Mouse (Mus musculus) olfactory bulb, adult 2 months (tissue): ENCODE data around the gene Apol7e. TPM values are rescaled to one million over a fixed set of nuclear protein-coding genes. Genes with fewer than 3 reads are reported as not detected.
"Not testable (repeated sequence)": the region's sequence is repeated elsewhere in the genome, so short reads cannot be mapped to it uniquely, and the experiment has no call there.

Experiments
- H3K27ac ChIP-seq: fragments of 200-500 bp; 2 replicates; pipeline ENCODE4 v1.5.1; 2012; ENCODE audit warnings: low read depth, low read length; ENCODE audit not compliant: insufficient read depth
- H3K4me1 ChIP-seq: fragments of 200-500 bp; 2 replicates; pipeline ENCODE4 v1.6.1; 2012; ENCODE audit warnings: low read length; ENCODE audit not compliant: control insufficient read depth, insufficient read depth
- H3K4me3 ChIP-seq: fragments of 200-500 bp; 2 replicates; pipeline ENCODE4 v1.5.1; 2012; ENCODE audit warnings: mild to moderate bottlenecking, low read depth, low read length, moderate library complexity; ENCODE audit not compliant: insufficient read depth
- CTCF ChIP-seq: fragments of 200-500 bp; IDR thresholded peaks from 2 replicates; pipeline ENCODE4 v1.5.1; 2012; ENCODE audit warnings: low read depth, mild to moderate bottlenecking, low read length, moderate library complexity; ENCODE audit not compliant: insufficient read depth
- POLR2A ChIP-seq: fragments of 200-500 bp; IDR thresholded peaks from 2 replicates; pipeline ENCODE4 v1.6.1; 2012; ENCODE audit warnings: mild to moderate bottlenecking, low read depth, low read length, moderate library complexity; ENCODE audit not compliant: insufficient read depth
- WGBS: fragments of 180-500 bp; shearing (Covaris S2); methylation state at CpG from one replicate; pipeline ENCODE4 v1.1.7; 2018; 5-methylcytosine and 5-hydroxymethylcytosine counted together
- polyA plus RNA-seq: library from polyadenylated mRNA; stranded (reverse); fragments of >200 nt; gene quantifications from 2 replicates; pipeline ENCODE4 v1.2.4, GENCODE M21; 2012; ENCODE audit warnings: low replicate concordance; ENCODE audit not compliant: missing spikeins, insufficient read depth, insufficient read length

The Apol7e gene
- polyA plus RNA-seq, 1 experiment: not detected

DNA sequence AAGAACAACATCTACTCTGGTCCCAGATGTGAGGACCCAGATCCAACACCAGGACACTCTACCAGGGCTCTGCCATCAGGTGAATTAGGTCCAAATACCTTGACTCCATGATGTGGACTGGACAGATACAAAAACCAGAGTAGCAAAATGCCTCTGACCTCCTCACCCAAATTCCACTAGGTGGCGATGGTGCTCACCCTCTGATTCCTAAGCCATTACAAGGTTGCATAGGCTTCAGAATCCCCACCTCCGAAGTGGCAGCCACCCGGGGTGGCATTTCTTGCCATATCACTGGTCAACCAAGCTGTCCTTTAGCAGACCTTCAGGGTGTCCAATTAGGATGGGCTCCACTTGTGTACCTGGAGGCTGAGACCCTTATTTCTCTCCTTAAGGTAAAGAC, 28.5 kb downstream of the Apol7e start:
- not testable (repeated sequence) for H3K4me1 ChIP-seq, H3K4me3 ChIP-seq, H3K27ac ChIP-seq
- 5% methylated on average over 3 of the region's 3 CpGs for WGBS

DNA sequence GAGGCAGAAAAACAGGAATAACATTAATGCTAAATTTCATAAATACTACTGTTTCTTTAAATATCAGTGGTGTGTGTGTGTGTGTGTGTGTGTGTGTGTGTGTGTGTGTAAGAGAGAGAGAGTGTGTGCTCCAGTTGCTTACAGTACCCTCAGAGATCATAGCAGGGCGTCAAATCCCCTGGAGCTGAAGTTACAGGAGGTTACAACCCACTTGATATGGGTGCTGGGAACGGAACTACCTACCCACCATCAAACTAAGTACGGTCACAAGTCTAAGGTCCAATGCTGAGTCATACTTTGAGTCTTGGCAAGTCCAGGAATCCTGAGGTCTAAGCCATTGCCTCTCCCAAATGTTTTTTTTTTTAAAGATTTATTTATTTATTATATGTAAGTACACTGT, 29.1 kb downstream of the Apol7e start:
- not testable (repeated sequence) for H3K4me1 ChIP-seq, H3K27ac ChIP-seq, H3K4me3 ChIP-seq
- 85% methylated on average over 3 of the region's 3 CpGs for WGBS

DNA sequence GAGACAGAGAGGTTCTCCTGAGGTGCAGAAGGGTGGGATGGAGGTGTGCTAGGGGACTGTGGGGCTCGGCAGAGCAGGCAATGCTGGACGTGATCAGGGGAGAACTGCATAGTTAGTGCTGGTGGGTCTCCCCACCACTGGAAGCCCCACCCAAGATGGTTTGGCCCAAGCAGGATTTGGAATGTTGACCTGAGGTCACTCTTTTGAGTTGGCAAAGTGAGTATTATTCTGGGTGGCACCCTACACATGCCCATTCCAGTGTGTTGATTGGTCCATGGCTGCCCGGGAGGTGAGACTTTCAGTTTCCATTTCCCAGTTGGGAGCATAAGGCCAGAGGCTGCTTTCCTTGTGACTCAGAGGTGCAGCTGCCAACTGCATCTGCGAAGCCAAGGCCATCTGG, 30.1 kb downstream of the Apol7e start, which contains the start of gene Apol9b:
TSS of gene Apol9b (plus strand) at position 301 of the 400 bp plus-strand sequence.
- H3K4me3 ChIP-seq, H3K27ac ChIP-seq, H3K4me1 ChIP-seq: not testable (repeated sequence)
- 89% methylated on average over 1 of the region's 4 CpGs for WGBS

DNA sequence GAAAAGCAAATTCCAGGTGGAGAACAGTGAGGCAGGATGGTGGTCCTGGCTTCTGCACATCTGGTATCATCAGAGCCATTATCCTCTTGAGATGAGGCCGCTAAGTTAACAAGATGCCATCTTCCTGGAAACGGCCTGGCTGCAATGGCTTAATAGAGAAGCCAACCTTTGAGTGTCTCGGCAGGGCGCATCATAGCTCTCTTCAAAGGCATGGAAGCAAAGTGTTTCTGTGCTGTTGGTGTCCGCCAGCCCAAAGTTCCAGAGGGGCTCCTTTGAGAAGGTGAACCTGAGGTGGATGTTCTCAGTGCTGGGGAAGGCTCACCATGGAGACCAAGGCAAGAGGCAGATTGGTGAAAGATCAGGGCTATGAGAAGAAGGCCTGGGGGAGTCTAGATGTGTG, 32.9 kb downstream of the Apol7e start:
- H3K4me3 ChIP-seq: no peak overlapping the region
- 93% methylated on average over 5 of the region's 5 CpGs for WGBS
- no peak for TF ChIP-seq POLR2A
- no peak for TF ChIP-seq CTCF
- peaks cover 10% of the 10 kb centered on the region; the same call in 1 of the 2 replicates for H3K4me1 ChIP-seq
- no peak overlapping the region for H3K27ac ChIP-seq

DNA sequence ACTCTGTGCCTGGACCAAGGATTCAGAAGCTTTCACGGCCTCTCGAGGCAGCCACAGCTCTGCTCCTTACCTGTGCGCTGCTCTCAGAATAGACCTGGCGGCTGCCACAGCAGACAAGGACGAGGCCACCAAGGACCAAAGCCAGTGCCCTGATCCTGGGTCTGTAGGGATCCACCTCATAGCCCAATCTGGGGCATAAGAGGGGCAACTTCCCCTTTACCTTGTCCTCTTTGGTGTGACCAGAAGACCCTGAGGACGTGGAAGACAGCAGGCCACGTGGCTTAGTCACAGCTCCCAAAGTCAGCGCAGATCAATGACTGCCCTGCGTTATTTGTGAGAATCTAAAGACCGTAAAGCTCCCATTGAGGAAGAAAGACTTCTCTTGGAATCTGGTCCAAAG, 34.2 kb downstream of the Apol7e start:
- WGBS: 77% methylated on average over 10 of the region's 10 CpGs
- not testable (repeated sequence) for H3K27ac ChIP-seq, H3K4me3 ChIP-seq
- peaks cover 10% of the 10 kb centered on the region; the same call in 1 of the 2 replicates for H3K4me1 ChIP-seq

DNA sequence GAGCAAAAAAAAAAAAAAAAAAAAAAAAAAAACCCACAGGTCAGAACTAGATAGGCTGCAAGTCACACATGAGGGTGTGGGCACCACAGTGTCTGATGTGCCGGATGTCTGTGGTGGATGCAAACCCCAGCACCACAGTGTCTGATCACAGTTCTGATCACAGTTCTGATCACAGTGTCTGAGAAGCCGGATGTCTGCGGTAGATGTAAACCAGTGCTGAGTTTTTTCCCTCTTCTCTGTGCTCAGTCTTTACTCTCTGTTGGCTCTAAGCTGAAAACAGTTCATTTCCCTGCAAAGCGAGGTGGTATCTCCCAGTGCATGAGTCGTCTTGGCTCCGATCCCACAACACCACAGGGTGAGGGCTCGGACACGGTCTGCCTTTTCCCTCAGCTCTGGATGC, 34.7 kb downstream of the Apol7e start:
- not testable (repeated sequence) for H3K27ac ChIP-seq, H3K4me3 ChIP-seq
- H3K4me1 ChIP-seq: peaks cover 10% of the 10 kb centered on the region; the same call in 1 of the 2 replicates
- WGBS: 37% methylated on average over 8 of the region's 8 CpGs

DNA sequence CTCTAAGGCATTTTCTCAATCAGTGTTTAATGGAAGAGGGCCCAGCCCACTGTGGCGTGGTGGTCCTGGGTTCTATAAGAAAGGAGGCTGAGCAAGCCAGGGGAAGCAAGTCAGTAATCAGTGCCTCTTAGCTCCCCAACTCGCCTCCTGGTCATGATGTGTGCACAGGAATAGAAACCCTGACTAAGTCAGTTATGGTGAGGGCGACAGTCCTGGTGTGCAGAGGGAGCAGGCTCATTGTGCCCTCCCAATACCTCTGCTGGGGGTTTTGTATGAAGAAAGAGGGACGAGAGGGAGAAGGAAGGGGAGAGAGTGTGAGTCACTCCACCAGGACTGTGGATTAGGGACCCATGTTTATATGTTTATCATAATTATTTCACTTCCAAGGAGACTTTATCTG, 35.2 kb downstream of the Apol7e start:
- not testable (repeated sequence) for H3K27ac ChIP-seq, H3K4me3 ChIP-seq
- 30% methylated on average over 4 of the region's 4 CpGs for WGBS
- H3K4me1 ChIP-seq: peaks cover 10% of the 10 kb centered on the region; the same call in 1 of the 2 replicates

DNA sequence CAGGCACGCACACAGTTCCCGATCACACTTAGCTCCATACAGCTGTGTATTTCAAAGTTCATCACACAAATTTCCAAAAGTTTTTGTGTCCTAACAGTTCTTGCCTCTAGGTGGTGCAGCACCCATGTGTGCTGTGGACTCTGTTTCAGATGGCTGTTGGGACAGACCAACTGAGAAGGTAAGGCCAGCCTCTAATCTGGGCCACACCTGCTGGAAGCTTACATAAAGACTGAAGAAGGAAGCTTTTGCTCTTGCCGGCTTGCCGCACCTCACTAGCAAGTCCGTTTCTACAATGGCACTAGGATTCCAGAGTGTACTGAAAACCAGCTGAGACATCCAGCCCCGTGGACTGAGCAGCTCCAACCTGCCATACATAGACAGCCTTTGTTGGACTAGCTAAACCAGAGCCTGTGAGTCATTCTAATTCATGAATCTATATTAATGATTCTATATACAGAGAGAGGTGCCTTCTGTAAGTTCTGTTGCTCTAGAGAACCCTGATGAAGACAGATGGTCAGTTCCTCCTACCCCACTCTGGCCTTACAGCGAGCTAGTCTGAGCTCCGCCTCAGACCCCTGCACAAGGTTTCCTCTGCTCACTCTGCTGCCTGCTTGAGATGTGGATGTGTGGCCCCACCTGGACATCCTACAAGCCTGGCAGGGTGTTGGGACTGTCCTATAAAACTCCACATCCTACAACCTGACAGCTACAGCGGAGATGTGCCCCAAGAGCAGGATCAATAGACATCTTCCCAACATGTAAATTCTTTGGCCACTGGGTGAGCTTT, 42.0 kb downstream of the Apol7e start:
- H3K4me1 ChIP-seq: peaks cover 2% of the 10 kb centered on the region; the same call in 1 of the 2 replicates
- no peak overlapping the region for H3K4me3 ChIP-seq
- no peak for TF ChIP-seq CTCF
- TF ChIP-seq POLR2A: no peak
- H3K27ac ChIP-seq: no peak overlapping the region
- WGBS: 75% methylated on average over 9 of the region's 9 CpGs

DNA sequence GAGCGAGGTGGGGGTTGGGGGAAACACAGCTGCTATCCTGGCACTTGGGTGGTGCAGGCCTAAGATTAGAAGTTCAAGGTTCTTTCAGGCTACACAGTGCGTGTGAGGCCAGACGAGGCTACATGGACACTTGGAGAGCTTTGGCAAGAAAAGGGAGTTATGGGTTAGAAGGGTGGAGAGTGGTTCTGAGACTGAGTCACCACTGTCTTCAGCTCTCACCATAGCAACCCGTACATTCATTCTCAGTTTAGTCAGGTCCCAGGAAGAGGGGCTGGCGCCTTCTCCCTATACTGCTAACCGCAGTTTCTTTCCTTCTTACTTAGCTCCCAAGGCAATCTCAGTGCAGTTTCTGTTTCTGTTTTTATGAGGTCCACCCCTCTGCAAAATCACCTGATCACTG, 42.9 kb downstream of the Apol7e start:
- not testable (repeated sequence) for H3K27ac ChIP-seq, H3K4me1 ChIP-seq, H3K4me3 ChIP-seq
- WGBS: 64% methylated on average over 6 of the region's 6 CpGs

DNA sequence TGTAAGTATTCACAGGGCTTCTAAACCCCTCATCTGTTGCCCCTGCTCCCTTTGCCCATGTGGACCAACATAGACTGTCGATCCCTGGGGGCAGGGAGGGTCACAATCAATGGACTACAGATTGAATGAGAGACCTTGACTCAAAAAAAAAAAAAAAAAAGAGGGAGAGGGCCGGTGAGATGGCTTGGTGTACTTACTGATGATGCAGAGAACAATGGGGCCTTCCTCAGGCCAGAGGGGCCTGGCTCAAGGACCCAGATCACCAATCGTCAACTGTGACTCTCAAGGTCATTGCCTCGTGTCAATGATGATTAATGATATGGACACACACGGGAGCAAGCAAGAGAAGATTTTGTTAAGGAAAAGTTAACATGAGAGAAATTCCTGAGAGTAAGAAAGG, 46.0 kb downstream of the Apol7e start:
- Histone ChIP-seq H3K4me1 (peaks cover 2% of the 10 kb centered on the region; the same call in 1 of the 2 replicates), H3K4me3 (no peak overlapping the region), H3K27ac (no peak overlapping the region)
- TF ChIP-seq POLR2A (no peak), CTCF (no peak)
- WGBS: 58% methylated on average over 5 of the region's 5 CpGs
